Mouse (Mus musculus): ENCODE data around the gene Cacfd1.

The Cacfd1 gene

DNA sequence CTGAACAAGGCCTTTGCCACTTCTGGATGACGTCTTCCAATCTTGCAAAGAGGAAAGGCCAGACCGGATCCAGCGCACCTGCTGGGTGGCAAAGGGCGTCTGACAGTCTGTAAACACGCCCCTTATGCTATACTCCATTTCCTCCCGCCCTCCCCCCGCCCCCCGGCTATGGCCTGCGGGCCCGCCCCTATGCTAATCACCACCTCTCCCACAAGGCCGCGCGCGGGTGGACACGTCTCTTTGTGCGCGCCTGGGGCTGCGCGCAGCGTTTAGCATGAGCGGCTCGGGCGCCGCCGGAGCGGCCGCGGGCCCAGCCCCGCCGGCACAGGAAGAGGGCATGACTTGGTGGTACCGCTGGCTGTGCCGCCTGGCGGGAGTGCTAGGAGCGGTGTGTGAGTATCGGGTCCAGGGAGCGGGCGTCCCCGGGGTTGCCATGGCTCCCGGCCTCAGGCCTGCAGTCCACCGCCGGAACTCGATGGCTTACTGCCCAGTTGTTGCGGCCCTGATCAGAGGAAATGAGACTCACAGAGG lies at the start of gene Cacfd1:
TSS of gene Cacfd1 (plus strand) at position 213 of the 531 bp plus-strand sequence.
- peak; percentile 84 for DNase-seq

DNA sequence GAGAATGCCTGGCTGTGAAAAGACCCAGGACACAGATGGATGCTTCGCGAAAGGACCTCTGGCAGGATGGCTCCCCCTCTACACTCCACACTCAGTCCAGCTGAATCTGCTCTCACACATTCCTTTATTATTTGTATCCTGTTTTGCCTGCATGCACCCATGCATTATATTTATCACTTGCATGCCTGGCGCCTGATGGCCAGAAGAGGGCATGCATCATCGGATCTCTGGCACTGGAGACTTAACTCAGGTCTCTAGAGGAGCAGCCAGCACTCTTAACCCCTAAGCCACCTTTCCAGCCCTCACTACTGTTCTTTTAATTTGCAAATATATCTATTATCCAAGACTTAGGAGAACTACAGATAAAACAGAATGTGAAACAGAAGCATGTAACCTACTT lies 49.0 kb upstream of the Cacfd1 start:
- DNase-seq = no peak

GRCm38 (mm10) chr2:26963923-26964723 lies 45.6 kb upstream of the Cacfd1 start, which contains the start of gene Rexo4:
Rexo4 (minus strand) TSS chr2:26964386.
- DNase-seq = peak; percentile 97

DNA sequence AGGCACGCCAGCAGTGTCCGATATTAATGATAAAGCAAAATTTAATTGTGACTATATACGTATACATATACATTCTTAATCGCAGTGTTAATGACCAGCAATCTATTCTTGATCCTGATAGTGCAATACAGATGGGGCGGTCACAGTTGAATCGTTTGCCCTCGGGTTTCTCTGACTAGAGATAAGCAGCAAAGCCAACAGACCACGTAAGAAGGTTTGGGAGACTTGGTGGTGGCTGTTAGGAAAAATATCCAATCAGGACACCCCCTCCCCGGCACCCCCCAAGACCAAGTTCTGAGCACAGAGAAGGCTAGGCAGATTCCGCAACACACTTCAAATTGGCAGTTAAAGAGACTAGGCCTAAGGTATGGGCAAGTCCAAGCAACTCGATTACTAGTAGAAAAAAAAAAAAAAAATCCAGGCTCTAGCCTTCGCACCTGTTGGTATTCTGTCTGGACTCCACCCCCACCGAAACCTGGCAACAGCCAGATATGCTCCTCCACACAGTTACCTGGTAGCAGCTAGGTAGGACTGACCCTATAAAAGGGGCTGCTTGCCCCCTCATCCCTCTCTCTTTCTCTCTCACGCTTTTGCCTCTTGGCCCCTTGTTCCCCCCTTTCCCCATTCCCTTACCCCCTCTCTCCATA lies 44.9 kb upstream of the Cacfd1 start:
- DNase-seq = peak; percentile 12

DNA sequence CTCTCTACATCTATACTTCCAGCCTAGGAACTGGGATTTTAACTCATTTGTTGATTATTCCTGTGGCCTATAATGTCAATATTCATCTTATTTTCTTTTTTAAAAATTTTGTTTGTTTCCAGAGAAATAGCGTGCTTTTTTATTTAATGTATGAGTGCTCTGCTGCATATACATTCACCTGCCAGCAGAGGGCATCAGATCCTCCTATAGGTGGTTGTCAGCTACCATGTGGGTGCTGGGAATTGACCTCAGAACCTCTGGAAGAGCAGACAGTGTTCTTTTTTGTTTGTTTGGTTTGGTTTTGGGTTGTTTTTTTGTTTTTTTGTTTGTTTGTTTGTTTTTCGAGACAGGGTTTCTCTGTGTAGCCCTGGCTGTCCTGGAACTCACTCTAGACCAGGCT lies 42.5 kb upstream of the Cacfd1 start:
- no peak for DNase-seq

DNA sequence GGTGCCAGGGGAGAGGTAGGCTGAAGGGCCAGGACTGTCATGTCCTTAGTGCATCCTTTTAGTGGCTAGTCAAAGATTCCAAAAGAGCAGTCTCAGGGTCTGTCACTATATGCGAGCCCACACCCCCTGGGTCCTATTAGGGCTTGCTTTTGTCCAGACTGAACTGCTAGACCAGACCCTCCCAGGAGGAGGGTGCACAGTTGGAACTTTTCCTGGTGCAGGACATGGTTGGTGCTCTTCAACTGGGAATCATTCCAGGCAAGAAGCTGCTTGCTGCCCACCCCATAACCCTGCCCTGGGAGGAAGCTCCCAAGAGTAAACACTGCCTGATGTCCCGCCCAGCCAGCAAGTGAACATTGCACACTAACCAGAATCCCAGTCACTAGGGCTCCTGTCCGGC lies 36.6 kb upstream of the Cacfd1 start, which contains the start of gene Adamts13:
TSS of gene Adamts13 (plus strand) at position 301 of the 400 bp plus-strand sequence.
- no peak for DNase-seq

GRCm38 (mm10) chr2:26973960-26974359 lies 35.8 kb upstream of the Cacfd1 start:
- no peak for DNase-seq

- no peak for DNase-seq
Observed at GRCm38 (mm10) chr2:26980361-26980760, 29.4 kb upstream of the Cacfd1 start.

DNA sequence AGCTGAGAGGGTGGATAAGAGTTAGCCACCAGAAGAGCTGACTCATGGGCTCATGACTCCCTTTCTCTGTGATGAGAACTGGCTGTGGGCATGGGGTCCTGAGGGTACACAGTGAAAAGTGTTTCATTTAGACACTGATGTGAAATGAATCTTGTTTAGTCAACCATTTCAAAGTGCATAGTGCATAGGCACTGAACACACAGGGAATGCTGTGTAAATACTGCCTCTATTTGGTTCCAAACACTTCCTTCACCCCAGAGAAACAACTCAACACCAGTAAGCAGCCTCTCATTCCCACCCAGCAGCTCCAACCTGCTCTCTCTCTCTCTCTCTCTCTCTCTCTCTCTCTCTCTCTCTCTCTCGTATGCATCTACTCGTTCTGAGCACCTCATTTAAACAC lies 25.5 kb upstream of the Cacfd1 start:
- no peak for DNase-seq

GRCm38 (mm10) chr2:26984640-26985039 lies 25.1 kb upstream of the Cacfd1 start:
- DNase-seq = no peak

DNA sequence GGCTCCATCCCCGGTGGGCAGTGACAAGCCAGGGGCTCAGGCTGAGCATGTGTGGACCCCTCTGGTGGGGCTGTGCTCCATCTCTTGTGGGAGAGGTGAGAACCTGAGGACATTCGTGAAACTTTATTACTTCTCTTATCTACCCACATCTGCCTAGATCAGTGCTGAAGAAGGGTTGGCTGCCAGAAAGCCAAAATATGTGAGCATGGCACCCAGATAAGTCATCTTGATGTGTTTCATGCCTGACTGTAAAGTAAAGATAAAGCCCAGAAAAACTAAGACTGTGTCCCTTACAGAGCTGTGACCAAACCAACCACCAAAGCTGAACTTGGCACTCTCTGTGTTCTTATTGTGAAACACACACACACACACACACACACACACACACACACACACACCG lies 15.8 kb upstream of the Cacfd1 start:
- no peak for DNase-seq

GRCm38 (mm10) chr2:26997498-26997897 lies 12.2 kb upstream of the Cacfd1 start:
- DNase-seq = no peak

GRCm38 (mm10) chr2:26997993-26998392 lies 11.7 kb upstream of the Cacfd1 start:
- DNase-seq = no peak

- no peak for DNase-seq
Observed at GRCm38 (mm10) chr2:27006255-27006654, 3.5 kb upstream of the Cacfd1 start.

GRCm38 (mm10) chr2:27007701-27008100 lies 2.0 kb upstream of the Cacfd1 start:
- no peak for DNase-seq

DNA sequence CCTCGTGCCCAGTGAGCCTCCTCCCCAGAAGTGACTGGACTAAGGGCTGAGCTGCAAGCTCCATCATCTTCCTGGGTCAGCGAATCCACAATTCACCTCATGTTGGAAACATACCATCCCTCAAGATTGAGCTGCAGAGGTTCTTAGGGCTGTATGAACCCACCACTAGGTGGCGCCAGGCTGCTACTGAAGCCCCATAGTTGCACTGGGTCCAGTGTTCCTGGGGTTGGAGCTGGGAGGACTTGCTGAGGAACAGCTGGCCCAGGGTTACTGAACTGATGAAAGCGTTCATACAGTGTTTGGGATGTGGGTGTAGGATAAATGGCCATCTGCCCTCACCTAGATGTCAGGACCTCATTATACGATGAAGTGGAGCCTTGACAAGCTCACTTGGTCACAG lies 8.1 kb downstream of the Cacfd1 start:
- DNase-seq = peak; percentile 82

DNA sequence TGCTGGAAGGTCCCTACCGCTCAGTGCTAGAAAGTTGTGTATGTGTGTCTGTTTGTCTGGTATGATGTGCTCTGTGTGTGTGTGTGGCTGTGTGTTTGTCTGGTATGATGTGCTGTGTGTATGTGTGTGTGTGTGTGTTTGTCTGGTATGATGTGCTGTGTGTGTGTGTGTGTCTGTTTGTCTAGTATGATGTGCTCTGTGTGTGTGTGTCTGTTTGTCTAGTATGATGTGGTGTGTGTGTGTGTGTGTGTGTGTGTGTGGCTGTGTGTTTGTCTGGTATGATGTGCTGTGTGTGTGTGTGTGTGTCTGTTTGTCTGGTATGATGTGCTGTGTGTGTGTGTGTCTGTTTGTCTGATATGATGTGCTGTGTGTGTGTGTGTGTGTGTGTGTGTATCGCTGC lies 9.8 kb downstream of the Cacfd1 start:
- no peak for DNase-seq

DNA sequence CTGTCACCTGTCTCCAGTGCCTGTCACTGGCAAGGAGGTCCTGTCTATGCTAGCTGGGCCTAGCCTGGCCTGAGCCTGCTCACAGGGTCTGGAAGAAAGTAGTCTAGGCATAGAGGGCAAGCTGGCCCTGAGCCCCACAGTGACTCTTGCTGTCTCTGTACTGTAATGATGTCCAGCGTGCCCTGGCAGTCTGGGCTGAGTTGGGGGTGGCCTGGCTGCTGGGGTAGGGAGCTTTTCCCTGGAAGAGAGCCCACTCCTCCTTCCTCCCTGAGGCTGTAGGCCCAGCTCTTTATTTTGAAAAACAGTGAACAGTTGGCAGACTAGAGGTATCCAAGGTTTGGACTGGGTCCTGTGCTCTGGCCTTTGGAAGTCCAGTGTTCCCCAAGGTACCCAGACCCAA lies 11.4 kb downstream of the Cacfd1 start:
- no peak for DNase-seq

GRCm38 (mm10) chr2:27022612-27023011 lies 12.9 kb downstream of the Cacfd1 start:
- no peak for DNase-seq

- no peak for DNase-seq
Observed at GRCm38 (mm10) chr2:27024136-27024535, 14.4 kb downstream of the Cacfd1 start.

- DNase-seq = no peak
Observed at GRCm38 (mm10) chr2:27025545-27025944, 15.8 kb downstream of the Cacfd1 start.

- DNase-seq = no peak
Observed at GRCm38 (mm10) chr2:27026332-27026731, 16.6 kb downstream of the Cacfd1 start.

- DNase-seq = no peak
Observed at GRCm38 (mm10) chr2:27026857-27027617, 17.3 kb downstream of the Cacfd1 start.
